Mouse (Mus musculus) megakaryocyte, embryonic 14.5 days (primary cell): ENCODE data around the gene Unc119.

Experiments
- FLI1 ChIP-seq: IDR thresholded peaks from 2 replicates; pipeline ENCODE4 v1.6.1; 2012; ENCODE audit warnings: low read length, inconsistent platforms, mixed read lengths
- GATA1 ChIP-seq: IDR thresholded peaks from 3 replicates; pipeline ENCODE4 v1.6.1; 2012; ENCODE audit warnings: mixed read lengths, low read length, inconsistent platforms, borderline replicate concordance

- TF ChIP-seq GATA1, result no peak
- no peak for TF ChIP-seq FLI1
Observed at GRCm38 (mm10) chr11:78327215-78327614, 16.1 kb upstream of the Unc119 start.
